Mouse (Mus musculus): Measurements from ENCODE around the gene Rab40c. TPM values are rescaled to one million over a fixed set of nuclear protein-coding genes. Genes with fewer than 3 reads are reported as not detected.

The Rab40c gene
- polyA plus RNA-seq, 1 experiment, result not detected

DNA sequence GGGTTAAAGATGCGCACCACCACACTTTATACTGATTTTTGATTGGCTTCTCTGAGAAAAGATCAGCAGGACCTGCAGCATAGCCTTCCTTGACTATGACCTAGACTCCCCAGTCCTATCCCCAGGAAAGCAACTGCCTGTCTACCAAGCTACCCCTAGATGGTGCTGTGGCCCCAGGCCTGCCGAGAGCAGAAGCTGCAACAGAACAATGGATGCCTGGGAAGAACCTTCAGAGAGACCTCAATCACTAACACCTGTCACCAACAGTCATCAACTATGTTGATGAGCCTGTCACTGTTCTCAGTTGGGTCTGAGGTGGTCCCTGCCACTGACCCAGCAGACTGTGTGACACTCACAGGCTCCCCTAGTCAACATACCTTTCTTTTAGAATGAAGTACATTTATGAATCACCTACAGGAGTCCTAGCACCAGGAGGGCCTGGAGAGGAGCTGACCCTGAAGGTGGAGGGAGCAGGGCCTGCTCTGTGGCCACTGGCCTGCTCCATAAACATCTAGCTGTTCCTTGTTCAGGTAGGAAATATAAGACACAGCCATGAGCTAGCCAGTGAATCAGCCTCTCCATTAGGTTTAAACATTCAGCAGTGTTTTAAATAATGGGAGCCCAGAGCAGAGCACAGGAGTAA lies 25.4 kb downstream of the Rab40c start:
- WGBS, result 35% methylated on average over 2 of the region's 2 CpGs

DNA sequence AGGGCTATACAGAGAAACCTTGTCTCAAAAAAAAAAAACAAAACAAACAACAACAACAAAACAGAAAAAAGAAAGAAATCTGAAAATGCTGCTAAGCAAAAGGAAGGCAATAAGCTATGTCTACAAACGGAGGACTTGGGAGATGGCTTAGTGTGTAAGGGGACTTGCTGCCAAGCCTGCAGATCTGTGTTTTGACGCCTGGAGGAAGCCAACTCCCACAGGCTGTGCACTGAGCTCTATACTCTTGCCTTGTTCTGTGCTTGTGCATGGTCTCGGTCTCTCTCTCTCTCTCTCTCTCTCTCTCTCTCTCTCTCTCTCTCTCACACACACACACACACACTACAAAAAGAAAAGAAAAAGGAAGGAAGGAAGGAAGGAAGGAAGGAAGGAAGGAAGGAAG lies 30.7 kb downstream of the Rab40c start:
- WGBS, result 51% methylated on average over 3 of the region's 3 CpGs

More for the DNA sequence above, 25.4 kb downstream of the Rab40c start:
- Histone ChIP-seq H3K4me3 (ENCODE audit: insufficient read depth, low read depth, low read length) (no peak overlapping the region), H3K4me1 (ENCODE audit: control insufficient read depth, insufficient read depth, low read length) (peaks cover 12% of the 10 kb centered on the region; the same call in 1 of the 2 replicates), H3K27ac (ENCODE audit: insufficient read depth, low read depth, low read length) (no peak overlapping the region)
- TF ChIP-seq CTCF (IDR thresholded peaks at IDR 0.05; ENCODE audit: insufficient read depth, low read depth, low read length), result peak; percentile 64
- no peak for TF ChIP-seq POLR2A (IDR thresholded peaks at IDR 0.05; ENCODE audit: insufficient read depth, low read depth, low read length)

DNA sequence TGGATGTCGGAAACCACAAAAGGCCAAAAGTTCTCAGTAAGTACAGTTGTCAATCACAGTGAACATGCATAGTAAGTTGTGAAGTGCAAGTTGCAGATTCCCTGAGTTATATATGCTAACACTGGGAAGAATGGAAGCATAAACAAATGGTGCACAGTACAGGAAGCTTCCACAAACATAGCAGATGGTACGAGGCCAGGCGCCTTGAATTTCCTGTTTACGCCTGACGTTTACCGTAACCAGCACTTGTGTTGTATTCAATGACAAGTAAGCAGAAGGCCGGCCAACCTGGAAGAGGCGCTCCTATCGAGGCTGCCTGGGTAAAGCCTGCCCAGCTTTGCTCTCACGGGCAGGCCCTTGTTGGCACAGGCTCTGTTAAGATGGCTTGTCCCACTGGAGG lies 32.1 kb downstream of the Rab40c start:
- WGBS, result 79% methylated on average over 10 of the region's 10 CpGs
- Histone ChIP-seq H3K4me3 (ENCODE audit: insufficient read depth, low read depth, low read length) (no peak overlapping the region), H3K4me1 (ENCODE audit: control insufficient read depth, insufficient read depth, low read length) (0 out of 2 replicates have a peak, but pooled peaks cover 2% of the 10 kb centered on the region), H3K27ac (ENCODE audit: insufficient read depth, low read depth, low read length) (no peak overlapping the region)
- TF ChIP-seq CTCF (IDR thresholded peaks at IDR 0.05; ENCODE audit: insufficient read depth, low read depth, low read length) (no peak), POLR2A (IDR thresholded peaks at IDR 0.05; ENCODE audit: insufficient read depth, low read depth, low read length) (no peak)

More for the DNA sequence above, 30.7 kb downstream of the Rab40c start:
- TF ChIP-seq POLR2A (IDR thresholded peaks at IDR 0.05; ENCODE audit: insufficient read depth, low read depth, low read length), result no peak
- no peak for TF ChIP-seq CTCF (IDR thresholded peaks at IDR 0.05; ENCODE audit: insufficient read depth, low read depth, low read length)
- H3K4me1 ChIP-seq (ENCODE audit: control insufficient read depth, insufficient read depth, low read length), result 0 out of 2 replicates have a peak, but pooled peaks cover 2% of the 10 kb centered on the region
- H3K4me3 ChIP-seq (ENCODE audit: insufficient read depth, low read depth, low read length), result no peak overlapping the region
- H3K27ac ChIP-seq (ENCODE audit: insufficient read depth, low read depth, low read length), result no peak overlapping the region

DNA sequence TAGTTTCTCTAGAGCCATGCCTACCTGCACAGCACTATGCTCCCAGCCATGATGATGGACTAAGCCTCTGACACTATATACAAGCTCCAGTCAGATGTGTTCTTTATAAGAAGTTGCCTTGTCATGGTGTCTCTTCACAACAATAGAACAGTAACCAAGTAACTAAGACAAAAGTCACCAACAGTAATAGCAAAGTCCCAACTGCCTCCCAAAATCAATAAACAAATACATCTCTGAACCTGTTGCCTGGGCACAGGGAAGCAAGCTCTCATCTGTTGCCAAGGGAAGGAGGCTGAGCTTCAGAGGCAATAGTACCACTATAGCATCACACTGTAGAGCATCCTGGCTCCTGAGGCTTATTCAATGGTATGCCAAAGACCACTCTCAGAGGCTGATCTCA lies 32.7 kb downstream of the Rab40c start:
- H3K4me1 ChIP-seq (ENCODE audit: control insufficient read depth, insufficient read depth, low read length), result 0 out of 2 replicates have a peak, but pooled peaks cover 2% of the 10 kb centered on the region
- H3K27ac ChIP-seq (ENCODE audit: insufficient read depth, low read depth, low read length), result no peak overlapping the region
- TF ChIP-seq POLR2A (IDR thresholded peaks at IDR 0.05; ENCODE audit: insufficient read depth, low read depth, low read length), result no peak
- no peak for TF ChIP-seq CTCF (IDR thresholded peaks at IDR 0.05; ENCODE audit: insufficient read depth, low read depth, low read length)
- no peak overlapping the region for H3K4me3 ChIP-seq (ENCODE audit: insufficient read depth, low read depth, low read length)

DNA sequence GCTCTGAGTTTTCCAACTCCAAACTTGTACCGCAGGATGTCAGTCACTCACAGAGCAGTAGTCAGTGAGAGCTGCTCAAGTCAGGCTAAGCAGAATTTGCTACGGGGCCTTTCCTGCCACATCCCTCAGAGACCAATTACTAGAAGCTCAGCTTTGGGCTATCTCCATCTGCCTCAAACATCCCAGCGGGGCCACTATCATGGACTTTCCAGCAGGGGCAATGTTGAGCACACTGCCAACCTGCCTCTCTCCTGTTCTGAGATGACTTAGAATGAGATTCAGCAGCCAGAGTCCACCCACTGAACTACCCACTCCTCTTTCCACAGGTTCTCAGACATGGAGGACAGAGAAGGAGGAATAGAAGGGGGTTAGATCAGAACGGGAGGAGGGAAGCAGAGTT lies 33.9 kb downstream of the Rab40c start:
- Histone ChIP-seq H3K4me3 (ENCODE audit: insufficient read depth, low read depth, low read length) (no peak overlapping the region), H3K4me1 (ENCODE audit: control insufficient read depth, insufficient read depth, low read length) (0 out of 2 replicates have a peak, but pooled peaks cover 2% of the 10 kb centered on the region), H3K27ac (ENCODE audit: insufficient read depth, low read depth, low read length) (no peak overlapping the region)
- no peak for TF ChIP-seq POLR2A (IDR thresholded peaks at IDR 0.05; ENCODE audit: insufficient read depth, low read depth, low read length)
- no peak for TF ChIP-seq CTCF (IDR thresholded peaks at IDR 0.05; ENCODE audit: insufficient read depth, low read depth, low read length)
- 67% methylated on average over 4 of the region's 4 CpGs for WGBS

DNA sequence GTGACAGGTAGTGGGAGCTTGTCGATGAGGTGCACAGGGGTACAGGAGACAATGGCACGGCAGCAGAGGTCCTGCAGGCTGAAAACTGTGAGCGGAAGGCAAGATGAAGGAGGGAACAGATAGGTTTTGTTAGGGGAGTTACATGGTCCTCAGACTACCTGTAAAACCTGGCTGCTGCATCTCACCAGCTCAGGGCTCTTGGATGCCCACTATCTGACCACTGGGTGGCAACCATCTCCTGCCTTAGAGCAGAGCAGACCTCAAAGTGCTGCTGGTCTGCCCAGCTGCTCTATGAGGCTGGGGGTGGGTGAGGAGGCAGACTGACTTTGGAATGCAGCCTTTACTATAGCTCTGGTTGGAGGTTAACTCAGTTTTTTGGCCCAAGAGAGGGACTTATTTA lies 35.7 kb downstream of the Rab40c start:
- Histone ChIP-seq H3K4me1 (ENCODE audit: control insufficient read depth, insufficient read depth, low read length) (peaks cover 8% of the 10 kb centered on the region; the same call in 1 of the 2 replicates), H3K27ac (ENCODE audit: insufficient read depth, low read depth, low read length) (no peak overlapping the region), H3K4me3 (ENCODE audit: insufficient read depth, low read depth, low read length) (no peak overlapping the region)
- TF ChIP-seq CTCF (IDR thresholded peaks at IDR 0.05; ENCODE audit: insufficient read depth, low read depth, low read length) (no peak), POLR2A (IDR thresholded peaks at IDR 0.05; ENCODE audit: insufficient read depth, low read depth, low read length) (no peak)
- 92% methylated on average over 3 of the region's 3 CpGs for WGBS

DNA sequence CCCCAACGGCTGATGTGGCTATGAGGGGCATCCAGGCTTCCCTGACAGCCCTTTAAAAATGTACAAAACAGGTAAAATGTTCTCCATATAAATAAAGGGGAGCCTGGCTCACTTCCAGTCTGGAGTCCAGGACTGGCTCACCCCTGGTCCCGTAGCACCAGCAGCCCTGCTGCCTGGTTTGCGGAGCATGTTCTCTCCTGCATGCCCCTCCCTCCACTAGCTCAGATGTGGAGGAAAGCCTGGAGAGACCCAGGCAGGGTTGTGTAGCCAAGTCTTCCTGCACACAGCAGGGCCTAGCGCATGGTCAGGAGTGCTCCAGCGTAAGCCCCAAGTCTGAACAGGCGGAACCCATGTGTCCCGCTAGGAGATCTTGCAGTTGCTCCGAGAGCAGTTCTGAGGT lies 36.3 kb downstream of the Rab40c start:
- TF ChIP-seq POLR2A (IDR thresholded peaks at IDR 0.05; ENCODE audit: insufficient read depth, low read depth, low read length) (no peak), CTCF (IDR thresholded peaks at IDR 0.05; ENCODE audit: insufficient read depth, low read depth, low read length) (no peak)
- Histone ChIP-seq H3K4me1 (ENCODE audit: control insufficient read depth, insufficient read depth, low read length) (peaks cover 11% of the 10 kb centered on the region; the same call in 1 of the 2 replicates), H3K4me3 (ENCODE audit: insufficient read depth, low read depth, low read length) (no peak overlapping the region), H3K27ac (ENCODE audit: insufficient read depth, low read depth, low read length) (no peak overlapping the region)
- 73% methylated on average over 8 of the region's 8 CpGs for WGBS

DNA sequence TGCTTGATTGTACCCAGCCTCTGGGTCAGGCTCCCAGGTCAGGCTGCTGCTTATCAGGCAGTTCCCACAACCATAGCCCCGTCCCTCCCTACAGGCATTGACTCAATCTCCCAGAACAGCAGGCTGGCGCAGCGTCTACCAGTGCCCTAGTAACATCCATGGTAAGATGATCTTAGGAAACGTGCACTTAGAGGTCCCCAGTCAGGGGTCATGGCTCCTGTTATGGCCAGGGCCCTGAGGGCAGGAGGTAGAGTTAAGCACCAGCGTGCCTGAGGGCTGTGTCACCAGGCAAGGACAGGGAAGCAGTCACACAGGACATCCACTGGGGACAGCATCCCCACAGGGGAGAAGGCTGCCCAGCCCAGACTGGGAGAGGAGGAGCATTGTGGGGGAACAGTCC lies 37.2 kb downstream of the Rab40c start:
- no peak for TF ChIP-seq CTCF (IDR thresholded peaks at IDR 0.05; ENCODE audit: insufficient read depth, low read depth, low read length)
- H3K4me1 ChIP-seq (ENCODE audit: control insufficient read depth, insufficient read depth, low read length), result peaks cover 12% of the 10 kb centered on the region
- no peak overlapping the region for H3K27ac ChIP-seq (ENCODE audit: insufficient read depth, low read depth, low read length)
- 65% methylated on average over 5 of the region's 5 CpGs for WGBS
- no peak overlapping the region for H3K4me3 ChIP-seq (ENCODE audit: insufficient read depth, low read depth, low read length)

DNA sequence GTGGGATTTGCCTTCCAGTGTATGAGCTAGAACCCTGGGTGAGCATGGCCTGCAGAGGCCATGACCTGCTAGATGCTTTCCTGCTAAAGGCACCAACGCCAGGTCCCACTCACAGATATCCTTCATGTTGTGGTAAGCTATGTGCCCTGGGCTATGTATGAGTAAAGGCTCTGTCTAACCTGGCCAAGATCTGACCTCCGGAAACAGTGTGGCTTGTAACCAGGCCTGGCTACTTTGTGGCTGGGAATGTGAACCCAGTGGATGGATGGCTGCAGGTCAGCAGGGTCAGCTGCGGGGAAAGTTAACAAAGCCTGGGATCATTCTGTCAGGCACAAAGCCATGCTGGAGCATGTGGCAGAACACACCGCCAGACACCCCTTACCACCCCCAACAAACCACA lies 37.8 kb downstream of the Rab40c start:
- H3K27ac ChIP-seq (ENCODE audit: insufficient read depth, low read depth, low read length), result no peak overlapping the region
- WGBS, result 56% methylated on average over 4 of the region's 4 CpGs

More for the DNA sequence above, 37.8 kb downstream of the Rab40c start:
- Histone ChIP-seq H3K4me1 (ENCODE audit: control insufficient read depth, insufficient read depth, low read length) (peaks cover 18% of the 10 kb centered on the region), H3K4me3 (ENCODE audit: insufficient read depth, low read depth, low read length) (no peak overlapping the region)
- TF ChIP-seq POLR2A (IDR thresholded peaks at IDR 0.05; ENCODE audit: insufficient read depth, low read depth, low read length) (no peak), CTCF (IDR thresholded peaks at IDR 0.05; ENCODE audit: insufficient read depth, low read depth, low read length) (no peak)

All from olfactory bulb, adult 2 months (tissue).